Mouse (Mus musculus) WW6 (cell line): Measurements from ENCODE around the gene Ptprs.

Experiments
- DNase-seq: peaks from one replicate; pipeline ENCODE4 v3.0.0-alpha.2; 2013; ENCODE audit warnings: low read depth, low spot score

The Ptprs gene

GRCm38 (mm10) chr17:56424726-56425583 lies 51.3 kb downstream of the Ptprs start:
- peak; percentile 67 for DNase-seq

DNA sequence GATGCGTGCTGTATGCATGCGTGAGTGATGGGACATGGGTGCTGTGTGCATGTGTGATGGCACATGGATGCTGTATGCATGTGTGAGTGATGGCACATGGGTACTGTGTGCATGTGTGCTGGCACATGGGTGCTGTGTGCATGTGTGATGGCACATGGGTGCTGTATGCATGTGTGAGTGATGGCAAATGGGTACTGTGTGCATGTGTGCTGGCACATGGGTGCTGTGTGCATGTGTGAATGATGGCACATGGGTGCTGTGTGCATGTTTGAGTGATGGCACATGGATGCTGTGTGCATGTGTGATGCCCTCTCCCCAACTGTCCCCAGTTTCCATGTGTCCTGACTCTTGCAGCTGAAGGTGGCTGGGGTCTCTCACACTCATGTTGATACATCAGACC lies 56.3 kb downstream of the Ptprs start:
- DNase-seq: no peak

DNA sequence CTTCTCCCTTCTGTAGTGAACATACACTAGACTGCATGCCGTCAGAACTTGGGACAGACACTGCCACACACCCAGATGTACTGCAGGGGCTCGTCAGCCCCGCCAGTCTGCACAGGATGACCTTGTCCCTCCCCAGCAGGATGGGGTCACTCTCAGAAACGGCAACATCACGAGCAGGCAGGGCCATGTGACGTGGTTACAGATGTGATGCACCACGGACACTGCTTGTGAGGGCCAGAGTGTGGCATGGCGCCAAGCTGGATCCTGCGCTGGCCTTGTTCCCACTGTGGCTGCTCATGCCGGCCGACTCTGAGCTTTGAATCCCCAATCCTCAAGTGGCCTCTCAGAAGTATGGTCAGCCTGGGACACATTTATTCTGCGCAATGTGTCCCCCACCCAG lies 58.0 kb downstream of the Ptprs start:
- DNase-seq: no peak

DNA sequence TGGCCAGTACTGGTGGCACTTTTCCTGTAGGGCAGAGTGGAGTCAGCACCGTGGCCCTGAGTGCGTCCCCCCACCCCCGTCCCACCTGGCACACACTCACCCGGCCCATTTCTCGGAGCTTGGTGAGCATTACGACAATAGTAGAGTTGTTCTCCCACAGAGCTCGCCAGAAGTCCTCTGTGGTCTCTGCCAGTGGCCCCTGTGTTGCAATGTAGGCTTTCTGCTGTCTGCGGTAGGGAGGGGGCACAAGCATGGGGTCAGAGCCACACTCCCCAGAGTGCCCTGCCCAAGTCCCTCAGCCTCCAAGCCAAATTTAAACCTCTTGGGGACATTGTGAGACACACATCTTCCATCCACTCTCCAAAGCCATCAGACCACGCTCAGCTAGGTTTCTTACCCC lies 61.5 kb downstream of the Ptprs start:
- DNase-seq: no peak

GRCm38 (mm10) chr17:56413113-56413512 lies 63.2 kb downstream of the Ptprs start:
- no peak for DNase-seq

- no peak for DNase-seq
Measured at GRCm38 (mm10) chr17:56411437-56411836, 64.8 kb downstream of the Ptprs start.

DNA sequence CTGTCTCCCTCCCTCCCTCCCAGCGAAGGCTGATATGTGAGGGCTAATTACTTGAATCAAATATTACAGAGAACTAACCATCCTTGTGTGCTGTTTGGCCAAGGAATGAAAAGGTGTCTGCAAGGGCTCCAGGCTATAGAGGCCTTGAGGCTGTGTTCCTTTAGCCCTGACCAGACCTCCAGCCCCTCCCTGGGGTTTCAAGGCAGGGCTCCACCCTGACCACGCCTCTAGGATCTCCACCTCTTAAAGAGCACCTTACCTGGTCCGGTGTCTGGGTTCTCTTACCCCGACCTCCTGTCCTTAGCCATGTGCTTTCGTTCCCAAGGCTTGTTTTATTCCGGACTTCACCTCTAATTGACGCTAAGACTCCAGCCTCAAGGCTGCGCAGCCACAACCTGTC lies 66.5 kb downstream of the Ptprs start:
- no peak for DNase-seq

DNA sequence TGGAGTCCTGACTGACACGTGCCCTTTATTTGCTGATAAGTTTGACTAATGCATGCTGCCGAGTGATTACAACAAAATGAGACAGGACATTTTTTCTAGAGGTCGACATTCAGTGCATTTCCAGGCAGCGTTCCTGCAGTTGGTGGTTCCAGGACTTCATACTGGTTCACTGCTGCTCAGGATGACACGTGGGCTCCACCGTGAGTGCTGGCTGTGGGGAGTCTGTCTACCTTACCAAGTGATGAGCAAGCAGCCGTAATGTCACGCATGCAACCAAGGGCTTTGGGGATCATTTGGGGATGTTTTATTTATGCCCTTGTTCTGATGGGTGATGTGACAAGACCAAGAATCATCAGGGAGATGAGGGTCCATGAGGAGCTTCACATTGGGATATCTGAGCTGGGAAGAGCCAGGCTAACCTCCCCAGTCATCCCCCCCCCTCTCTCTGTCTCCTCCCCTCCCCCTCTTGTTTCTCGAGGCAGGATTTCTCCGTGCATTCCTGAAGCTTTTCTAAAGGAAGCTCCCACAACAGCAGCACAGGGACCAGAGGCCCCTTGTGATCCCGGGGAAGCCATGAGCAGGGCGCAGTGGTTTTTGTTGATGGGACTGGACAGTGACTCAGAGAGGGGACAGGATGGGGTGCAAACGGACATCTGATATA lies 67.2 kb downstream of the Ptprs start:
- DNase-seq: no peak

GRCm38 (mm10) chr17:56407379-56407778 lies 68.9 kb downstream of the Ptprs start:
- no peak for DNase-seq

- DNase-seq: no peak
Measured at GRCm38 (mm10) chr17:56406878-56407277, 69.4 kb downstream of the Ptprs start.

DNA sequence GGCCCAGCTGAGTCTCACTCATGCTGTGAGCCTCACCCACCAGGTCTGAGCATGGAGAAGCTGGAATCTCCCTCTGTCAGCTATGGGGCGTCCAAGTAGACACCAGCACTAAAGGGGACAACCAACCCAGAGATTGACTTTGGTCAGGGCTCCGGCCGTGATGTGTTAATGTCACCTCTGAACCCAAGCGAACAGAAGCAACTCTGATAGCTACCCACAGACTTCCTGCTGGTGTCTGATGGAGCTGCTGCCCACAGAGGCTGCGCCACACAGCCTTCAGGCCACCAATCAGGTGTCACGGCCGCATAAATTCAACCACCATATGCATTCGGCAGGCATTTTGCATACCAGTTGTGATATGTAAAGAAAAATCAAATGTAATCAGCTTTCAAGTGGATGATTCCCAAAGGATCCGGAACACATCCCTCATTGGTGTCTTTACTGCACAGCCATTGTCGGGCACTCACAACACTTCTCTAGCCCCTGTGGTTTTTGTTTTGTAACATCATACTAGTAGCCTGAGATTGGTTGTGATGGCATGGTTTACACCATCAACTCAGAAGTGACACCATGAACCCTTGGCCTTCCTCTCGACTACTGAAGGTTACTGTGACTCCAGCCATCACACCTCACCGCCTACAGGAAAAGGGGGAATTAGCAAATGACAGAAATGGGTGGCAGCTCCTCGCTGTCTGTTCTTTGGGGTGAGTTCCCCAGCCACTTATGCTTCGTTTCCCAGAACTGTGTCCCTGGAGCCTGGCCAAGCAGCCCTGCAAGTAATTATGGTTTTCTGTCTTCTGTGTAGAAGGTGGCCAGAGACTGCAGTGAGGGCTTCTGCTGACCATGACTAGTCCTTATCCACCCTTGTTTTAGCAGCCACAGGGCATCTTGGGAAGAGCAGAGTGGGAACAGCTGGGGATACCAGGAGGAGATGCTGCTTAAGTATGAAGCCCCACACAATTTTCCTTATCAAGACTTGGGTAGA lies 70.1 kb downstream of the Ptprs start:
- no peak for DNase-seq

DNA sequence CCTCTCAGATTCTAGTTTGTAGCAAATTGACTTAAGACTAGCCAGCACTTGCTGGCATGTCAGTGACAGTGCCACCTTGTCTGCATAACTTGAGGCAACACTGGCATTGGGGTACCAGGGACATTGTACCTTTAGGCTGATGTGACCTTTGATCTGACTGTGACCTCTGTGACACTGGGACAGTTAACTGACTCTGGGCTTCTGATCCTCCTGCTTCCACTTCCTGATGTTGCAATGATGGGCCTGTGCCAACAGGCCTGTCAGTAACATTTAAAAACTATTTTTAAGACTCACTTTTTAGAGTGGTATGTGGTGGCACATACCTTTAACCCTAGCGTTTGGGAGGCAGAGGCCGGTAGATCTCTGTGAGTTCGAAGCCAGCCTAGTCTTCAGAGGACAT lies 70.9 kb downstream of the Ptprs start:
- DNase-seq: no peak

GRCm38 (mm10) chr17:56401051-56401521 lies 75.2 kb downstream of the Ptprs start:
- DNase-seq: no peak

- no peak for DNase-seq
Measured at GRCm38 (mm10) chr17:56400221-56400620, 76.1 kb downstream of the Ptprs start.

GRCm38 (mm10) chr17:56396051-56396450 lies 80.2 kb downstream of the Ptprs start:
- no peak for DNase-seq

GRCm38 (mm10) chr17:56393889-56394288 lies 82.4 kb downstream of the Ptprs start:
- DNase-seq: no peak

GRCm38 (mm10) chr17:56393238-56393637 lies 83.0 kb downstream of the Ptprs start:
- no peak for DNase-seq

GRCm38 (mm10) chr17:56387612-56388011 lies 88.7 kb downstream of the Ptprs start:
- no peak for DNase-seq

- DNase-seq: no peak
Measured at GRCm38 (mm10) chr17:56384903-56385302, 91.4 kb downstream of the Ptprs start.

DNA sequence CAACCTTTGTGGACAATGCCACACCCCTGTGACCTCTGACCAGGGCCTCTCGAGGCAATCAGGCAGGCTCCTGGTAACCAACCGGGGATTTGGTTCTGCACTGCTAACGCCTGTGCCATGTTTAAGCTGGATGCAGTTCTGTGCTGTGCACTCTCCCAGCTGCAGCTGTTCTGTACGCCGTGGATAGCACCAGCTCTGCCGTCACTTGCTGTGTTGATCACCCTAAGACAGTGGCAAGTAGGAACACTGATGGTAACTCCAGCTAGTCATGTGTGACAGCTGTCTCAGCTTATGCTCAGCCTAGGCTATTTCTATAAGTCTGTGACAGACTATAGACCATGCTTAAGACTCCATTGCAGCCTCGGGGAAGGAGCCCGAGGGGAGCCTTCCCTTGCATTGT lies 93.3 kb downstream of the Ptprs start:
- DNase-seq: no peak

DNA sequence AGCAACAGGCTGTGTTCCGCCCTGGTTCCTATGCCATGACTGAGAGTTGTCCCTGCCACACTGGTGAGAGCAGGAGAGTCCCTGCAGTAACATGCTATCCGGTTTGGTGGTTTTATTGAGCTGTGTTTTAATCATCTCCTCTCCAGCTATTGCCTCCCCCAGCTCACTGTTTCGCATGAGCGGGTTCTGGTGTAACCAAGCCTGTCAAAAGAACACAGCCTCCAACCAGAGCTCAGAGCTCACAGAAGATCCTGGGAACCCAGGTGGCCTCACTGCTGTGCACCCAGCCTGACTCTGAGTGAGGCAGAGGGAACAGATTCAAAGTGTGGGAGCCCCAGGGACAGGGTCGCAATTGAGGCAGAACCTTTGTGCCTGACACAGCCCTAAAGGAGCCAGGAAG lies 95.1 kb downstream of the Ptprs start:
- DNase-seq: no peak

- DNase-seq: no peak
Measured at GRCm38 (mm10) chr17:56380286-56380685, 96.0 kb downstream of the Ptprs start.
